Mouse (Mus musculus) erythroblast, embryonic 14.5 days (primary cell): ENCODE measurements around the gene Fbxw5.

ENCODE experiments used
- GATA1 ChIP-seq: IDR thresholded peaks from 2 replicates; pipeline ENCODE4 v1.6.1; 2012; ENCODE audit warnings: low read length, inconsistent platforms, mixed read lengths
- TAL1 ChIP-seq: IDR thresholded peaks from 3 replicates; pipeline ENCODE4 v1.6.1; 2012; ENCODE audit warnings: low read length, inconsistent platforms, mixed read lengths

GRCm38 (mm10) chr2:25496462-25496861 lies 4.1 kb upstream of the Fbxw5 start:
- TF ChIP-seq TAL1 = no peak
- TF ChIP-seq GATA1 = no peak
